In genomic region chr13:13450931-13451330, GRCm38 (mm10) we compare ENCODE assay signal across 2 mouse cellular contexts. TPM values are rescaled to one million over a fixed set of nuclear protein-coding genes. Genes with fewer than 3 reads are reported as not detected.
"Had no signal": no experiment of that assay in that cellular context is flagged by ENCODE, and none has a peak within 500 bp of the region (broad histone marks: within the 10 kb centered on the region; RNA-seq: fewer than 3 reads in every experiment).

No protein-coding gene starts in this region.

RNA-seq across cellular contexts. Expression of gene Nid1, which starts 13.6 kb away (rescaled TPM):
- total RNA-seq: megakaryocyte, adult 5-6 weeks; megakaryocyte-erythroid progenitor cell, adult 5-6 weeks had no signal
